Mouse (Mus musculus): Measurements from ENCODE around the gene Mef2a. TPM values are rescaled to one million over a fixed set of nuclear protein-coding genes. Genes with fewer than 3 reads are reported as not detected.
"Not testable (repeated sequence)": the region's sequence is repeated elsewhere in the genome, so short reads cannot be mapped to it uniquely, and the experiment has no call there.

Mef2a gene
- total RNA-seq, 2 experiments from 2014 or later = 130 to 147 TPM

GRCm38 (mm10) chr7:67283581-67283980, 89.1 kb downstream of the Mef2a start:
- intact Hi-C loops (cut with DNase I) = no loop called here
- no peak for DNase-seq (ENCODE audit: low spot score)

- DNase-seq (ENCODE audit: low spot score) = not testable (repeated sequence)
- intact Hi-C loops (cut with DNase I) = loop anchor here (5.0 kb wide), 1 partner anchor 33 kb away; no protein-coding TSS in a partner anchor
Observed at GRCm38 (mm10) chr7:67270447-67270846, 102.2 kb downstream of the Mef2a start.

DNA sequence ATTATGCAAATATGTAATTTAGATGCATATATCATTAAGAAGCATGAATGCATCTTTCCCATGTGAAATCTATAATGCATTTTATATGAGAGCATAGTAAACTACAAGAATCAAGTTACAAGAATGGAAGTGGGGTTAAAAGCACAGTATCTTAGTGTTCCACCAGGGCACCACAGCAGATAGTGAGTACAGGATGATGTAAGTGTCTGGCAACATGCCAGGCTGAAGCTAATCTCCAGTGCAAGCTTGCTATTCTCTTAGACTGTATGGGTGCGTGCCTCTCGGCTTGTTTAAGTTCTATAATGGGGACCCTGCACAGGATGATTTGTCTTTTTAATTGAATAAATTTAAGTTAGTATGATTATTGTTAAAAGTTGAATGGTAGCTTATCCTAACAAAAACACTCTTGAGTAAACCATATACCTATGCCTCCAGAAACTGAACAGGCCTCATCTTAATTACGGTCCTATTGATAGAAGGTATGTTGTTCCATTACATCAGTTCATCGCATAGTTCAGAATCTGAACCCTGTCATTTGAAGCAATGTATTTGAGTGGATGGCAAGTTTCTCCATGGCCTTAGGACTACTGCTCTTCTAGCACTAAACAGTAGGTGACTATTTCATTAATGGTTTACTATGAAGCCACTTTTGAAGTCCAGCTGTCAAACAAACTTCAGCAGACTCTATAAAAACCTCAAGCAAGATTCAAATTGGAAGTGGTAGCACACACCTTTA, 112.7 kb downstream of the Mef2a start:
- peak; percentile 39 for DNase-seq (ENCODE audit: low spot score)
- intact Hi-C loops (cut with DNase I) = no loop called here

GRCm38 (mm10) chr7:67246067-67246466, 126.6 kb downstream of the Mef2a start:
- DNase-seq (ENCODE audit: low spot score) = no peak
- intact Hi-C loops (cut with DNase I) = loop anchor here (5.0 kb wide), 1 partner anchor 121 kb away; no protein-coding TSS in a partner anchor

GRCm38 (mm10) chr7:67245255-67245654, 127.4 kb downstream of the Mef2a start:
- intact Hi-C loops (cut with DNase I) = loop anchor here (2.0 to 5.0 kb wide), 2 partner anchors 122 to 304 kb away; no protein-coding TSS in a partner anchor
- DNase-seq (ENCODE audit: low spot score) = no peak

DNA sequence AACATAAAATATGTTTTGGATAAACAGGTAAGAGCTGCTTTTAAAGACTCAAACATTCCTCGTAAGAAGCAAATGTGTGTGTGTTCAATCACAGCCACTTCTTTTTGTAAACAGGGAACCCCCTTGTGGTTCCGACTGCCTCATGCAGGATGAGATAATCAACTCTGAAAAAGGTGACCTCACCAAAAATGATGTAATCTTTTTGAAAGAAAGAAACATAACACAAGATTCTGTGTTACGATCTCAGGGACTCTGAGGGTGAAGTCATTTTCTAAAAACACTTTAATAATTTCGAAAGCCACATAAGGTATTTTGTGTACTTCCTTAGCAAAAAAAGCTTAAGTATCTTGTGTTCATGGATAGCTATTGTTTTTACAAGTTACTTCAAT, 128.8 kb downstream of the Mef2a start:
- DNase-seq (ENCODE audit: low spot score) = no peak
- intact Hi-C loops (cut with DNase I) = loop anchor here (1.0 to 5.0 kb wide), 4 partner anchors 218 to 384 kb away; no protein-coding TSS in a partner anchor

DNA sequence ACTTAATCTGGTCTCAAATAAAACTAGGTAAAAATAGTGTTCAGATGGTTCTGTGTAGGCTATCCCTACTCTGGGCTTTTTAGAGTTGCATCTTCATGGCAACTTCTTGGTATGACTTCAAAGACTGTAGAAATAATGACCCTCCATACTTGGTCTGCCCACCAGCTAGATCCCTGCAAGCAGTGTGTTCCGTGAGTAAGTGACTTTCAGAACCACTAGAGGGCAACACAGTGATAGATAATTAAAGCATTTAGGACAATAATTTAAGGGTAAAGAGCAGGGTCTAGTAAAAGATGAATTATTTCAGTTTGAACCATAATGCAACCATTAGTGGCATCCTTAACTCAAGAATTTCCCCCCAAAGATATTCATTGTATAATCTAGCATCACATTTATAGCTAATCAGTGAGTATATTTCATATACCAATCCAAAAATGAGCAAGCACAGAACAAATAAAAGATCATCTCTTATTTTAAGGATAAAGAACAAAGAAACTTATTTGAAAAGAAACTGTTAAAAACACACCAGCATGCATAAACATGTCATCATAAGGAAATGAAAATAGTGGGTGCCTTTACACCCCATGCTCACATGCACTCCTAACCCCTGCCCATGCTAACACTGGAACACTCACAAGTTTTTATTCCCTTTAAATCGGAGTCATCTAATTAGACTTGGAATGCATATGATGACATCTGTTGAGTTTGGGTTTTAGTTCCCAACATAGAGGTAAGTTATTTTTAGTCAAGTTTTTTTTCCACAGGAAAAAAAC, 129.4 kb downstream of the Mef2a start:
- DNase-seq (ENCODE audit: low spot score) = no peak
- intact Hi-C loops (cut with DNase I) = loop anchor here (1.0 to 5.0 kb wide), 3 partner anchors 219 to 385 kb away; no protein-coding TSS in a partner anchor

GRCm38 (mm10) chr7:67241969-67242368, 130.7 kb downstream of the Mef2a start:
- no peak for DNase-seq (ENCODE audit: low spot score)
- intact Hi-C loops (cut with DNase I) = loop anchor here (5.0 kb wide), 2 partner anchors 220 to 280 kb away; no protein-coding TSS in a partner anchor

DNA sequence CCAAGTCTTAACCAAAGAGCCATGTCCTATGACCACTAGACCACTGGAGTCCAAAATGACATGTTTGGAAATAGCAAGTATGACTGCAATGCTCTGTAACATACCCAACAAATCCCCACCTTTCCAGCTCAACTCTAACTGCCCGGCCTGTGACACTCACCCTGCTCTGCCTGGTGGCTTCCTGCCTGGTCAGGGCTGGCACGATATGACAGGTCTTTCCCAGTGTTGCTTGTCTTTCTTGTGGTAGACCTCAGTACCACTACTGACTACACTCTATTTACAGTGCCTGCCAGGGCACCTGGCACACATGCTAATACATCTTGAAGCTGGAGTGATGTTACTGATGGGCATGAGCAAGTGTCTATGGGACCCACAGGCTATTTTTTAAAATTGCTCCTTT, 134.9 kb downstream of the Mef2a start:
- DNase-seq (ENCODE audit: low spot score) = no peak
- intact Hi-C loops (cut with DNase I) = loop anchor here (5.0 kb wide), 1 partner anchor 35 kb away; no protein-coding TSS in a partner anchor

GRCm38 (mm10) chr7:67236351-67236750, 136.3 kb downstream of the Mef2a start:
- no peak for DNase-seq (ENCODE audit: low spot score)
- intact Hi-C loops (cut with DNase I) = loop anchor here (5.0 kb wide), 1 partner anchor 36 kb away; no protein-coding TSS in a partner anchor

GRCm38 (mm10) chr7:67234797-67235196, 137.9 kb downstream of the Mef2a start:
- peak; percentile 49 for DNase-seq (ENCODE audit: low spot score)
- intact Hi-C loops (cut with DNase I) = loop anchor here (5.0 kb wide), 1 partner anchor 38 kb away; no protein-coding TSS in a partner anchor

- intact Hi-C loops (cut with DNase I) = no loop called here
Observed at GRCm38 (mm10) chr7:67232504-67232903, 140.2 kb downstream of the Mef2a start.

GRCm38 (mm10) chr7:67230640-67231140, 142.0 kb downstream of the Mef2a start:
- intact Hi-C loops (cut with DNase I) = no loop called here
- DNase-seq (ENCODE audit: low spot score) = no peak

More at GRCm38 (mm10) chr7:67232504-67232903, 140.2 kb downstream of the Mef2a start:
- DNase-seq (ENCODE audit: low spot score) = no peak

GRCm38 (mm10) chr7:67230221-67230620, 142.4 kb downstream of the Mef2a start:
- intact Hi-C loops (cut with DNase I) = no loop called here
- DNase-seq (ENCODE audit: low spot score) = peak; percentile 53

- DNase-seq (ENCODE audit: low spot score) = no peak
- intact Hi-C loops (cut with DNase I) = loop anchor here (10.0 kb wide), 1 partner anchor 525 kb away; the partner anchor contains the start of gene Synm
Observed at GRCm38 (mm10) chr7:67229701-67230100, 143.0 kb downstream of the Mef2a start.

GRCm38 (mm10) chr7:67228891-67229602, 143.6 kb downstream of the Mef2a start:
- intact Hi-C loops (cut with DNase I) = loop anchor here (10.0 kb wide), 1 partner anchor 526 kb away; the partner anchor contains the start of gene Synm

GRCm38 (mm10) chr7:67228390-67228789, 144.3 kb downstream of the Mef2a start:
- no peak for DNase-seq (ENCODE audit: low spot score)
- intact Hi-C loops (cut with DNase I) = loop anchor here (10.0 kb wide), 1 partner anchor 526 kb away; the partner anchor contains the start of gene Synm

More at GRCm38 (mm10) chr7:67228891-67229602, 143.6 kb downstream of the Mef2a start:
- DNase-seq (ENCODE audit: low spot score) = no peak

DNA sequence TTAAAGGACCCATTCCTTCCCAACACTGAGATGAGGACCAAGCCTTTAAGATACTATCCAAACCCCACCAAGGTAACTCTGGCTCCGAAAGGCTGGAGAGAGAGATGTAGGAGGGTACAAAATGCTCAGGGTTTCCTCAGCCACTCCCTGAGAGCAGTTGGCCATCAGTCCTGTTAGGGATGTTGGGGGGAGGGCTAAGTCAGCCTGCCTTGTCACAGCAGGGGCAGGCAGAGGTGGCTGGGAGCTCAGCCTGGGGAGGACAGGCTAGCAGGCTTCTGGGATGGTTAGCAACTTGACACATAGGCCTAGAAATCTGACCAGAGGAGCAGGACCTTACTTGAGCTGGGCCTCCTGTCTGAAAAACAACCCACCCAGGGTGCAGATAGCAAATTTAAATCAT, 145.1 kb downstream of the Mef2a start:
- intact Hi-C loops (cut with DNase I) = loop anchor here (10.0 kb wide), 1 partner anchor 527 kb away; the partner anchor contains the start of gene Synm
- no peak for DNase-seq (ENCODE audit: low spot score)

GRCm38 (mm10) chr7:67225943-67226625, 146.6 kb downstream of the Mef2a start:
- intact Hi-C loops (cut with DNase I) = loop anchor here (10.0 kb wide), 1 partner anchor 529 kb away; the partner anchor contains the start of gene Synm
- DNase-seq (ENCODE audit: low spot score) = no peak
